Mouse (Mus musculus) embryonic fibroblast, embryonic 13.5 days (primary cell): ENCODE data around the gene Slc4a2.

Experiments used
- CTCF ChIP-seq: IDR thresholded peaks from 2 replicates; pipeline ENCODE4 v1.5.1; 2011; ENCODE audit warnings: mild to moderate bottlenecking, control low read depth, low read length, moderate library complexity, borderline replicate concordance; ENCODE audit not compliant: insufficient read depth
- POLR2A ChIP-seq: IDR thresholded peaks from 2 replicates; pipeline ENCODE4 v1.6.1; 2011; ENCODE audit warnings: low read depth, mild to moderate bottlenecking, control low read depth, low read length, moderate library complexity

DNA sequence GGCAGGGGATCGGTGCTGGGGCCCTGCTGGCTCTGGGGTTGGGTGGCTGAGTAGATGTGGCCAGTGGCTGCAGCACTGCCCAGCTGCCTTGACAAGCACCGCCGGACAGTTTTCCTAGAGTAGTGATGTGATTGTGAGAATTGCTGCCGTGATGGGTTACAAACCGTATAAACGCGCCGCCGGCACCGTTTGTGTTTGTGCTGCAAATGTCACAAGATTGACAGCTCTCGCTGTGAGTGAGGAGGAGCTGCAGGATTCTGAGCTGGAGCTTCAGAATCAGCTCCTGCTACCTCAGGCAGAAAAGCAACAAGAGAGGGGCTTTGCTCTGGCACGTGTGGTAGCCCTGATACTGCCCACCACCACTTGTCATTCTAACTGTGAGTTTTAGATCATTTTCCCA, 43.1 kb downstream of the Slc4a2 start:
- no peak for TF ChIP-seq CTCF
- no peak for TF ChIP-seq POLR2A
